Mouse (Mus musculus) central nervous system, embryonic 18 days (tissue): ENCODE measurements around the gene Frmd6. TPM values are rescaled to one million over a fixed set of nuclear protein-coding genes. Genes with fewer than 3 reads are reported as not detected.

ENCODE experiments used
- polyA plus RNA-seq: library from polyadenylated mRNA; depleted of rRNA; stranded (reverse); fragments of >200 nt; gene quantifications from 2 replicates; pipeline ENCODE4 v1.2.3, GENCODE M21; 2012; rRNA removed

Gene Frmd6
- polyA plus RNA-seq, result 14.0 and 16.1 TPM in 2 replicates

GRCm38 (mm10) chr12:70824729-70825650 lies at the start of gene Frmd6:
Frmd6 (plus strand) TSS chr12:70825514.

GRCm38 (mm10) chr12:70937571-70938384 lies 112.5 kb downstream of the Frmd6 start, which contains the start of gene Actr10:
Actr10 (plus strand) TSS chr12:70937857.

Other genes with a start within 250 kb of the Frmd6 start
- 116 and 127 TPM in 2 replicates for gene Actr10, start 112.3 kb downstream of the Frmd6 start, polyA plus RNA-seq
- 263 and 276 TPM in 2 replicates for gene Psma3, start 149.1 kb downstream of the Frmd6 start, polyA plus RNA-seq
- gene Arid4a, start 190.5 kb downstream of the Frmd6 start, polyA plus RNA-seq, result 14.8 and 15.2 TPM in 2 replicates